ENCODE assay signal across 26 mouse cellular contexts in the genomic region with DNA sequence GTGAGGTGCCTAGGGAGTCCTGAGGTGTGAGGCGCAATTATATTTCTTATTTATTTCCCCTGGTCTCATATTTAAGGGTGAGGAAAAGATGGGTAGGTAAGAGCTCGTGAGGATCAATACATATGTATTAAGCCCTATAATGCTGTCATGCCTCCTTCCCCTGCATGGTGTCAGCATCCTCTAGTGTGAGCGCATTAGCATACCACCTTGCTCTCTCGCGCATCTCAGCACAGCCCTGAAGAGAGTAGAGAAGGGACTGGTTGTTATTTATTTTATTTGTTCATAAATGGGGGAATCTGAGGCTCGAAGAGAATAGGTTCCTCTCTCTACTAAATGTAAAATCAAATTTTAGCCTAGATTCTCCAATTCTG. TPM values are rescaled to one million over a fixed set of nuclear protein-coding genes. Genes with fewer than 3 reads are reported as not detected.
DNase-seq lines count a peak whose midpoint lies in the region; ATAC-seq lines count a peak whose summit lies in the region.
"Had no signal": no experiment of that assay in that cellular context is flagged by ENCODE, and none has a peak within 500 bp of the region (broad histone marks: within the 10 kb centered on the region; RNA-seq: fewer than 3 reads in every experiment).

No protein-coding gene starts in this region.

- 75% methylated on average over 6 of the region's 6 CpGs for WGBS in neural tube, embryonic 12.5 days
- 66% methylated on average over 6 of the region's 6 CpGs for WGBS in midbrain, embryonic 15.5 days

- H3K9me3 ChIP-seq in neural tube, embryonic 12.5 days = no peaks in the 10 kb centered on the region
- H3K9me3 ChIP-seq in midbrain, embryonic 15.5 days = no peaks in the 10 kb centered on the region
- H3K9me3 ChIP-seq: embryonic facial prominence, embryonic 13.5 days; liver, embryonic 13.5 days had no signal

- DNase-seq in heart, adult 11 months = peak; percentile 48
- DNase-seq in heart, adult 18-20 months = no peak
- no peak for DNase-seq in neural tube, embryonic 10.5 days (ENCODE audit: extremely low spot score, low spot score)
- no peak for DNase-seq in right cerebral cortex, postnatal 25 days
- DNase-seq in kidney, adult 9 months = no peak
- DNase-seq in gastrocnemius, postnatal 10 days = no peak
- DNase-seq: adrenal gland, postnatal 10 days; cerebellum, adult 2 months; cerebellum, postnatal 25 days; gastrocnemius, adult 2 months; liver, embryonic 13.5 days; lung, adult 2 months; lung, postnatal 36 days; thymus, adult 2 months had no signal

- H3K4me2 ChIP-seq in neural tube, embryonic 12.5 days (replicated peaks) = no peak overlapping the region
- no peak overlapping the region for H3K4me2 ChIP-seq in midbrain, embryonic 15.5 days
- H3K4me2 ChIP-seq: embryonic facial prominence, embryonic 13.5 days; heart, embryonic 11.5 days; liver, embryonic 13.5 days had no signal

- no peaks in the 10 kb centered on the region for H3K27me3 ChIP-seq in neural tube, embryonic 12.5 days (replicated peaks)
- no peaks in the 10 kb centered on the region for H3K27me3 ChIP-seq in midbrain, embryonic 15.5 days (replicated peaks)
- H3K27me3 ChIP-seq: embryonic facial prominence, embryonic 13.5 days had no signal

- 0 out of 2 replicates have a peak, but pooled peaks cover 3% of the 10 kb centered on the region for H3K4me1 ChIP-seq in neural tube, embryonic 12.5 days
- peaks cover 10% of the 10 kb centered on the region; the same call in 1 of the 2 replicates for H3K4me1 ChIP-seq in midbrain, embryonic 15.5 days
- H3K4me1 ChIP-seq: embryonic facial prominence, embryonic 13.5 days; megakaryocyte, embryonic 14.5 days had no signal

- ATAC-seq in neural tube, embryonic 12.5 days (ENCODE audit: low FRiP score, low read depth) = peak; percentile 80
- peak; percentile 73; the same call in 1 of the 2 replicates for ATAC-seq in midbrain, embryonic 15.5 days (replicated peaks)
- ATAC-seq: intestine, postnatal 0 days had no signal

- H3K27ac ChIP-seq in neural tube, embryonic 12.5 days = no peak overlapping the region
- peak overlapping the region; percentile 23; the same call in 1 of the 2 replicates for H3K27ac ChIP-seq in midbrain, embryonic 15.5 days
- H3K27ac ChIP-seq: embryonic facial prominence, embryonic 13.5 days; gastrocnemius, adult 2 months; kidney, postnatal 0 days; liver, embryonic 13.5 days; stomach, postnatal 0 days had no signal

- no peak overlapping the region for H3K4me3 ChIP-seq in neural tube, embryonic 12.5 days
- no peak overlapping the region for H3K4me3 ChIP-seq in midbrain, embryonic 15.5 days
- H3K4me3 ChIP-seq: embryonic facial prominence, embryonic 13.5 days; erythroblast, embryonic 14.5 days; gastrocnemius, adult 2 months; left cerebral cortex, adult 2 months; liver, embryonic 13.5 days; megakaryocyte, embryonic 14.5 days had no signal

- no peak overlapping the region for H3K9ac ChIP-seq in neural tube, embryonic 12.5 days
- no peak overlapping the region for H3K9ac ChIP-seq in midbrain, embryonic 15.5 days
- H3K9ac ChIP-seq: embryonic facial prominence, embryonic 13.5 days; liver, embryonic 13.5 days had no signal

- no peaks in the 10 kb centered on the region for H3K36me3 ChIP-seq in neural tube, embryonic 12.5 days
- no peaks in the 10 kb centered on the region for H3K36me3 ChIP-seq in midbrain, embryonic 15.5 days (replicated peaks)
- H3K36me3 ChIP-seq: embryonic facial prominence, embryonic 13.5 days; liver, embryonic 13.5 days had no signal

RNA-seq across cellular contexts. Expression of a gene that starts 27.4 kb away (rescaled TPM):
- total RNA-seq in heart, adult 18-20 months (2021) = not detected
- polyA plus RNA-seq in neural tube, embryonic 12.5 days (2016; fragmentation: Nextera tagmentation; extraction: Ambion mirVana) = 2.8 and 3.7 TPM in 2 replicates
- 3.0 and 3.4 TPM in 2 replicates for polyA plus RNA-seq in midbrain, embryonic 15.5 days (2015; fragmentation: Nextera tagmentation; extraction: Ambion mirVana)
- under 1 TPM; 0.63 to 0.81 TPM for total RNA-seq in gastrocnemius, postnatal 10 days (2021)
- total RNA-seq: gastrocnemius, adult 2 months; hematopoietic stem cell, adult 5-6 weeks had no signal
- polyA plus RNA-seq: heart, postnatal 0 days; intestine, postnatal 0 days; stomach, postnatal 0 days had no signal
